Mouse (Mus musculus) lung, postnatal 0 days (tissue): ENCODE data around the gene Muc16. TPM values are rescaled to one million over a fixed set of nuclear protein-coding genes. Genes with fewer than 3 reads are reported as not detected.

Experiments used
- ATAC-seq: fragments of 200-750 bp; cut with Nextera tagmentation; 2 replicates; pipeline ENCODE4 v1.8.0; 2017; ENCODE audit warnings: moderate library complexity
- DNase-seq: peaks from one replicate; pipeline ENCODE4 v3.0.0-alpha.2; 2016; ENCODE audit warnings: low spot score
- H3K27ac ChIP-seq: fragments of 300-500 bp; sonication (generic); 2 replicates; pipeline ENCODE4 v1.5.1; 2014; ENCODE audit warnings: antibody characterized with exemption, mild to moderate bottlenecking, low read length, mixed read lengths
- H3K27me3 ChIP-seq: fragments of 300-500 bp; sonication (generic); replicated peaks from 2 replicates; pipeline ENCODE4 v1.6.1; 2014; ENCODE audit warnings: low read length, mixed read lengths; ENCODE audit not compliant: insufficient read depth
- H3K36me3 ChIP-seq: fragments of 300-500 bp; sonication (generic); 2 replicates; pipeline ENCODE4 v1.6.1; 2014; ENCODE audit warnings: low read length, mixed read lengths; ENCODE audit not compliant: insufficient read depth
- H3K4me1 ChIP-seq: fragments of 300-500 bp; sonication (generic); 2 replicates; pipeline ENCODE4 v1.6.1; 2014; ENCODE audit warnings: antibody characterized with exemption, low read depth, low read length, mixed read lengths; ENCODE audit not compliant: insufficient read depth
- H3K4me2 ChIP-seq: fragments of 300-500 bp; sonication (generic); replicated peaks from 2 replicates; pipeline ENCODE4 v1.6.1; 2014; ENCODE audit warnings: low read depth, mild to moderate bottlenecking, low read length, moderate library complexity, mixed read lengths
- H3K4me3 ChIP-seq: fragments of 300-500 bp; sonication (generic); 2 replicates; pipeline ENCODE4 v1.5.1; 2014; ENCODE audit warnings: low read depth, low read length
- H3K9ac ChIP-seq: fragments of 300-500 bp; sonication (generic); replicated peaks from 2 replicates; pipeline ENCODE4 v1.6.1; 2014; ENCODE audit warnings: low read depth, mild to moderate bottlenecking
- H3K9me3 ChIP-seq: fragments of 300-500 bp; sonication (generic); 2 replicates; pipeline ENCODE4 v1.6.1; 2016; ENCODE audit warnings: low read length, mixed read lengths
- CTCF ChIP-seq: IDR thresholded peaks from 2 replicates; pipeline ENCODE4 v1.5.1; 2016; ENCODE audit warnings: antibody characterized with exemption, mild to moderate bottlenecking
- EP300 ChIP-seq: IDR thresholded peaks from 2 replicates; pipeline ENCODE4 v1.6.1; 2016; ENCODE audit warnings: antibody characterized with exemption, mild to moderate bottlenecking, control low read depth
- WGBS: fragments of 180-500 bp; shearing (Covaris S2); extraction: QIAGEN DNeasy Blood & Tissue Kit; methylation state at CpG from one replicate; pipeline ENCODE4 v1.1.7; 2014; 5-methylcytosine and 5-hydroxymethylcytosine counted together
- microRNA-seq: library from miRNA; unstranded; fragments of <30 nt; microRNA quantifications from one replicate; pipeline ENCODE4, GENCODE M21; 2016
- polyA plus RNA-seq: library from polyadenylated mRNA; unstranded; fragments of >200 nt; fragmentation: Nextera tagmentation; extraction: Ambion mirVana; gene quantifications from 2 replicates; pipeline ENCODE4 v1.2.1, GENCODE M21; 2015

Gene Muc16
- polyA plus RNA-seq, 1 experiment from 2014 or later: 2.6 TPM

DNA sequence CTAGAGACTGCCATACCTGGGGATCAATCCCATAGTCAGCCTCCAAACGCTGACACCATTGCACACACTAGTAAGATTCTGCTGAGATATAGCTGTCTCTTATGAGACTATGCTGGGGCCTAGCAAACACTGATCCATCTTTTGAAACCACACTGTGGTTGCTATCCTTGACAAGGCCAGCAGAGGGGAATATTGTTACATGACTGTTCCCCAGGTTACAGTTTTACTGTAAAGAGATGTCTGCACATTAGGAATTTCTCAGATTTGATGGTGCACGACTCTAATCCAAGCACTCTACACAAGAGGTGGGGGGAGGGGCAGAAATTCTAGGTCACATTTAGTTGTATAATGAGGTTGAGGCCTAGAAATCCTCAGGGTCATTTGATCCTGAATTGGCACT is 166.2 kb downstream of the Muc16 start:
- H3K9ac ChIP-seq: no peak overlapping the region
- no peak for TF ChIP-seq CTCF
- no peak for TF ChIP-seq EP300
- no peak overlapping the region for H3K27ac ChIP-seq
- no peak overlapping the region for H3K4me2 ChIP-seq
- H3K9me3 ChIP-seq: no peaks in the 10 kb centered on the region
- WGBS: 38% methylated on average over 2 of the region's 2 CpGs
- DNase-seq: no peak
- no peaks in the 10 kb centered on the region for H3K36me3 ChIP-seq
- H3K27me3 ChIP-seq: no peaks in the 10 kb centered on the region
- no peaks in the 10 kb centered on the region for H3K4me1 ChIP-seq
- ATAC-seq: no peak
- no peak overlapping the region for H3K4me3 ChIP-seq

- no peak within 1 kb of the TSS for H3K4me2 ChIP-seq
- TF ChIP-seq EP300 (no peak), CTCF (no peak)
- no peaks in the 10 kb centered on the region for H3K4me1 ChIP-seq
- ATAC-seq (no peak), DNase-seq (no peak)
- H3K36me3 ChIP-seq: no peaks in the 10 kb centered on the region
- H3K27me3 ChIP-seq: no peaks in the 10 kb centered on the region
- no peak within 1 kb of the TSS for H3K9ac ChIP-seq
- no peak within 1 kb of the TSS for H3K27ac ChIP-seq
- no peaks in the 10 kb centered on the region for H3K9me3 ChIP-seq
- no peak within 1 kb of the TSS for H3K4me3 ChIP-seq
- 55% methylated on average over 3 of the region's 3 CpGs for WGBS
Observed at GRCm38 (mm10) chr9:18478168-18478567, 196.2 kb downstream of the Muc16 start, which contains the start of the genes Zfp558 and Mbd3l1. TSS of gene Zfp558 (minus strand) at chr9:18478268. TSS of gene Mbd3l1 (plus strand) at chr9:18478359.

DNA sequence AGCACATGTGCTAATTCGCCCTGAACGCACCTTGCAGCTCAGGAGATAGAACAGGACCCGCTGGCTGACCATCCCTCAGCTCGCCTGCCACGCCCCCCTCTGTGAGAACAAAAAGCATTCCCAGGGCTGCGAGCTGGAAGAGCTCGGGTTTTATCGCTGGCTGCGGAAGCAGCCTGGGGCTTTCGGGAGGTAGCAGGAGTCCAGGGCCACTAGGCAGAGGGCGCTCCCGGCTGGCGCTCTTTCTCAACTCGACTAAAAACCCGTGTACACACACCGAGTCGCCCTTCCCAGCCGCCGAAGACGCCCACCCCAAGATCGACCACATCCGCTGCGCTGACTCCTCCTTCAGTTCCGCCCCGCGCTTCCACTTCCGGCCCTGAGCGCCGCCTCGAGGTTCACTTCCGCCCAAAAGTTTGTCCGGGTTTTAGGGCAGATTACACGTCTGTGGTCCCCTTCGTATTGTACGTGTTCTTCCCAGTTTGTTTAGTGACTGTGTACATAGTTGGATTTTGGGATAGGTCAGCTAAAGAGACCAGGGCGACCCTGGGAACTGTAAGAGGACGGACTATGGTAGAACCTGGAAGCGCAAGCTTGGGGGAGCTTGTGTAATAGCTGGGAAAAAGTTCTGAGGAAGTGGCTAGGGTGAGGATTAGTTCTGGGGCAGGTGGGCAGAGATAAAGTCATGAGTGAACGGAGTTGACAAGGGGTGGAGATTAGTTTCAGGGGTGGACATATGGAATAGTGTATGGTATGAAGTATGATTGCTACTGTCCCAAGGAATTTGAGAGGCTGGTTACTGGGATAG is 200.8 kb downstream of the Muc16 start:
- H3K4me1 ChIP-seq: no peaks in the 10 kb centered on the region
- H3K36me3 ChIP-seq: no peaks in the 10 kb centered on the region
- peak overlapping the region; percentile 51 for H3K9ac ChIP-seq
- 0 out of 2 replicates have a peak, but pooled peaks have one; percentile 29 for TF ChIP-seq EP300
- TF ChIP-seq CTCF: no peak; the same call in 1 of the 2 replicates
- H3K4me2 ChIP-seq: peak overlapping the region; percentile 64
- ATAC-seq (peak; percentile 98), DNase-seq (peak; percentile 91)
- H3K9me3 ChIP-seq: no peaks in the 10 kb centered on the region
- H3K27me3 ChIP-seq: no peaks in the 10 kb centered on the region
- H3K4me3 ChIP-seq: peak overlapping the region; percentile 56
- peak overlapping the region; percentile 88 for H3K27ac ChIP-seq
- 4% methylated on average over 39 of the region's 39 CpGs for WGBS

GRCm38 (mm10) chr9:18468005-18468404 is 206.3 kb downstream of the Muc16 start:
- Histone ChIP-seq H3K36me3 (no peaks in the 10 kb centered on the region), H3K4me2 (no peak overlapping the region), H3K27ac (no peak overlapping the region), H3K9me3 (no peaks in the 10 kb centered on the region), H3K9ac (no peak overlapping the region), H3K4me3 (no peak overlapping the region), H3K4me1 (no peaks in the 10 kb centered on the region), H3K27me3 (no peaks in the 10 kb centered on the region)
- no peak for TF ChIP-seq EP300
- TF ChIP-seq CTCF: no peak
- ATAC-seq: no peak
- DNase-seq: no peak
- 80% methylated on average over 3 of the region's 3 CpGs for WGBS

DNA sequence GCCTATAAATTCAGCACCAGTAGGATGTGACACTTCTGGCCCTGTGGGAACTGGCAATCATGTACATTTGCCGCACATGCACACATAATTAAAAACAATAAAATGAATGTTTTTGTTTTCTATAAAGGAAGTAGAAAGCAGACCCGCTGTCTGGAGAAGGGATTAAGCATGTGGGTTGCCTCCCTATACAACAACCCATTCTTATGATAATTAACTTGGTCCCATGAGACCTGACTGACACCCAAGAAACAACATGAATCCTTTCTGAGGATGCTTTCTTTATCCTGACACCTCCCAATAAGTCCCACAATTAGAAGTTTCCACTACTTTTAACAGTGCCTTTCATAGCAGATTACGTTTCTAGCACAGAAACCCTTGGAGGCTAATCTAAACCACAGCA is 207.0 kb downstream of the Muc16 start:
- no peak for ATAC-seq
- H3K27me3 ChIP-seq: no peaks in the 10 kb centered on the region
- H3K9me3 ChIP-seq: no peaks in the 10 kb centered on the region
- no peak for DNase-seq
- H3K27ac ChIP-seq: no peak overlapping the region
- H3K9ac ChIP-seq: no peak overlapping the region
- no peak overlapping the region for H3K4me3 ChIP-seq
- no peak overlapping the region for H3K4me2 ChIP-seq
- no peaks in the 10 kb centered on the region for H3K4me1 ChIP-seq
- WGBS: 66% methylated on average over 3 of the region's 3 CpGs
- no peak for TF ChIP-seq EP300
- no peak for TF ChIP-seq CTCF
- no peaks in the 10 kb centered on the region for H3K36me3 ChIP-seq

DNA sequence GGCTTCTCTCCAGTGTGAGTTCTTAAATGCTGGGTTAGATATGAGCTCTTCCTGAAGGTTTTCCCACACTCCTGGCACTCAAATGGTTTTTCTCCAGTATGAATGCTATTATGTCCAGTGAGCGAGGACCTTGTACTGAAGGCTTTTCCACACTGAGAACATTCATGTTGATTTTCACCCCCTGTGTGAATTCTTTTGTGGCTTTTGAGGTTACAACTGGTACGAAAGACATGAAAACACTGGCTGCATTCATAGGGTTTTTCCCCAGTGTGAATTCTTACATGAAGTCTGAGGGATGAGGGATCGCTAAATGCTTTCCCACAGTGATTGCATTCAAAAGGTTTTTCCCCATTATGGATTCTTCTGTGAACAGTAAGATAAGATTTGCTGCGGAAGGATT is 217.8 kb downstream of the Muc16 start:
- ATAC-seq (no peak), DNase-seq (no peak)
- TF ChIP-seq CTCF (no peak), EP300 (no peak)
- WGBS: 96% methylated on average over 4 of the region's 4 CpGs
- no peaks in the 10 kb centered on the region for H3K36me3 ChIP-seq
- H3K27ac ChIP-seq: no peak overlapping the region
- no peak overlapping the region for H3K4me3 ChIP-seq
- no peak overlapping the region for H3K4me2 ChIP-seq
- no peaks in the 10 kb centered on the region for H3K27me3 ChIP-seq
- H3K9me3 ChIP-seq: peaks cover 5% of the 10 kb centered on the region; the same call in 1 of the 2 replicates
- no peak overlapping the region for H3K9ac ChIP-seq
- no peaks in the 10 kb centered on the region for H3K4me1 ChIP-seq

Small RNAs within 50 kb of the gene (microRNA-seq; reads per million reads assigned to microRNA genes)
- gene Gm22854: not detected

Other genes starting within 250 kb of the Muc16 start
- gene Mbd3l2, start 243.9 kb downstream of the Muc16 start, polyA plus RNA-seq: not detected in 2 replicates
- 1.5 and 2.0 TPM in 2 replicates for gene Zfp558, start 196.3 kb downstream of the Muc16 start, polyA plus RNA-seq
- not detected in 2 replicates for gene Mbd3l1, start 196.2 kb downstream of the Muc16 start, polyA plus RNA-seq
- gene Olfr24, start 89.5 kb upstream of the Muc16 start, polyA plus RNA-seq: not detected in 2 replicates
- gene Olfr828, start 145.0 kb upstream of the Muc16 start, polyA plus RNA-seq: not detected in 2 replicates
- gene Olfr829, start 180.4 kb upstream of the Muc16 start, polyA plus RNA-seq: not detected in 2 replicates
- not detected in 2 replicates for gene Olfr830, start 200.2 kb upstream of the Muc16 start, polyA plus RNA-seq